Mouse (Mus musculus): Measurements from ENCODE around the gene Cacul1.

DNA sequence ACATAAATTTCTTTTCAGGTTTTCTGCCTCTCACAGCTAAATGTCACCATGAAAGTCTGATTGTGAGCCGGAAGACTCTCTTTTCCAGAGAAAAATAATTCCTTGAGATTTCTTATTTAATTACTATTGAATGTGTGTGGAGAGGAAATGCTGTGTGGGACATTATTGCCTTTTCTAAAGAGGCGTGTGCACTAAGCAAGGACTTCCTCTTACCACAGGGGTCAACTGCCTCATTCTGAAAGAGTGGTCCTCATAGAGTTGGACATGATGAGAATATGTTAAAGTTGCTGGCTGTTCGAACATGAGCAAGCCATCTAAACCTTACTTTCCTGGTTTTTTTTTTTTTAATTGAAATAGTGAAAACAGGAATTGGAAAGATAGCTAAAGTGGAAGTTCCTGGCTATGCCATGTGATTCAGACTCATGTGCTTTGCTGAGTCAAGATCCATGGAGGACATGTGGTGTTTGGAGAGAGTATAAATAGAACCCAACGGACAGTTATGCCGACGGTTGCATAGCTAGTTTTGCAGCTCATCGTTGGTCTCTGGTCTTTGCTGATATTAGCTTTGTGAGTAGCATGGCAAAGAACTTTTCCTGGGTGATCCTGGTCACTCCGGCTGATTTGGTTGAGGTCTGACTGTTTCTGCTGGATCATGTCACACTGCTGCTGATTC lies 17.3 kb upstream of the Cacul1 start:
- TF ChIP-seq CTCF (IDR thresholded peaks at IDR 0.05; ENCODE audit: low read depth), result no peak
- no peak for TF ChIP-seq EP300 (IDR thresholded peaks at IDR 0.05; ENCODE audit: low read depth)

Measured in heart, postnatal 0 days (tissue).